Mouse (Mus musculus): ENCODE results near the gene Pcdh19. TPM values are rescaled to one million over a fixed set of nuclear protein-coding genes. Genes with fewer than 3 reads are reported as not detected.

Gene Pcdh19
- polyA plus RNA-seq, 1 experiment, result 1.2 TPM

DNA sequence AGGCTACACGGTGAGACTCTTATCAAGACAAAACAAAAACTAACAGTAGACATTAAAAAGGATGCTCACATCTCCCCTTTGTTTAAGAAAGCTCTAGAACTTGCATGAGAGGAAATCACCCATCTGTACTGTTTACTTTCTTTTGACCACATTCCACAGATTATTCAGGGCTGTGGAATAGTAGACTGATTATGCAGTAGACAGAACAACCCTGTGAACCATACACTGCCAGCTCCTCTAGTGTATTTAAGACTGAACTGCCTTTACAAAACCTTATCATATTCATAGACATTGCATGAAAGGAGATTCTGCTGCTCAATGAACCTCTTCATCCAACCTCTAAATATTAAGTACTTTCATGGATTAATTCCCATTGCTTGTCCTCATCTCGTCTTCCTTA, 87.6 kb downstream of the Pcdh19 start:
- Histone ChIP-seq H3K27ac (ENCODE audit: control insufficient read depth, insufficient read depth, low read depth, low read length, poor library complexity) (no peak overlapping the region), H3K4me1 (ENCODE audit: control insufficient read depth, insufficient read depth, low read length) (no peaks in the 10 kb centered on the region), H3K4me3 (replicated peaks; ENCODE audit: control insufficient read depth, low read depth, low read length) (no peak overlapping the region)
- WGBS, result 60% methylated on average over 2 of the region's 2 CpGs
- TF ChIP-seq POLR2A (IDR thresholded peaks at IDR 0.05; ENCODE audit: borderline replicate concordance, control insufficient read depth, low read depth, low read length) (no peak), CTCF (IDR thresholded peaks at IDR 0.05; ENCODE audit: control insufficient read depth, insufficient read depth, low read length) (no peak)

DNA sequence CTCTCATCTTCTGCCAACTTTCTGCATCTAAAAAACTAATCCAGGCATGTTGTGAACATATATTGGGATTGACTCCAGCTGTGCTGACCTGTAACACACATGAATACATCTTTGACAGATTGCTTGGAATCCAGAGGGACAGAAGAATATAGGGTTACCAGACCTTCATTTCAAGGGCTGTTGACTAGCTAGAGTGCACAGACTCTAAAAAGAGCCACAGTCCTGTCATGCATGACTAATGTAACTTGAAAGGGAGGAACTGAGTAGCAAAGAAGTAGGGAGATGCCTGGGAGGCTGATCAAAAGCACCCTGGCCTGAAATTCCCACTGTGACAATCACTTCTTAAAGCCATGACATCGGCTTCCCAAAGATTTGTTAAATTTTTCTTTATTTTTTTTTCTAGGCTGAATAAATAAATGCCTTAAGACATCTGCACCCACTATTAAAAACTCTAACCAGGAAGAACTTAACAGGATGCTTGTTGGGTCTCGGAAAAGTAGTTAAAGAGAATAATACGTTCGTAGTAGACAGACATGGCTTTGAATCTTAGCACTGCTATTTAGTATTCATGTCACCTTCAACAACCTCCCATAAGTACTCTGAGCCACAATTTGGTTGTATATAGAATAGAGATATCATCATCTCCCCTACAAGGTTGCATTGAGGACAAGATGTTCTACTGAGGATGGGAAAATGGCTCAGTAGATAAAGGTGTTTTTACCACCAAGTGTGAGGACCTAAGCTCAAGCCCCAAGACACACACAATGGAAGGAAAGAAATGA, 113.0 kb downstream of the Pcdh19 start:
- no peak overlapping the region for H3K4me3 ChIP-seq (replicated peaks; ENCODE audit: control insufficient read depth, low read depth, low read length)
- TF ChIP-seq CTCF (IDR thresholded peaks at IDR 0.05; ENCODE audit: control insufficient read depth, insufficient read depth, low read length) (no peak), POLR2A (IDR thresholded peaks at IDR 0.05; ENCODE audit: borderline replicate concordance, control insufficient read depth, low read depth, low read length) (no peak)
- no peak overlapping the region for H3K27ac ChIP-seq (ENCODE audit: control insufficient read depth, insufficient read depth, low read depth, low read length, poor library complexity)
- no peaks in the 10 kb centered on the region for H3K4me1 ChIP-seq (ENCODE audit: control insufficient read depth, insufficient read depth, low read length)
- 72% methylated on average over 4 of the region's 4 CpGs for WGBS

DNA sequence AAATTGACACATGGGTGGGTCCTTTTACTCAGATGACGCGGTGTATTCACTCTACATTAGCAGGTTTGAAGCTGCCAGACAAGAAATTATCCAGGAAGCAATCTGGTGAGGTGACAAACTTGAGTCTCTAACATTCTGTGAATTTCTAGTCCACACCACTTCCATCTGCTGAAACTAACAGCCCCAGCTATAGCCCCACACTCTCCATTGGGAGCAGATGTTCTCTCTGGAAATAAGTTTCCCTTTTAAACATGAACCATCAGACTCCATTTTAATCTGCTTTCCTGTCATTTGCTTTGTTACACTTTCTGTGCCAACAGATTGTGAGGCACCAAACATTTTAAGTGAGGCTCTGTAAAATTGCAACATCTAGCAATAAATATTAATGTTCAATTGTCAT, 123.4 kb downstream of the Pcdh19 start:
- Histone ChIP-seq H3K4me1 (ENCODE audit: control insufficient read depth, insufficient read depth, low read length) (no peaks in the 10 kb centered on the region), H3K27ac (ENCODE audit: control insufficient read depth, insufficient read depth, low read depth, low read length, poor library complexity) (no peak overlapping the region), H3K4me3 (replicated peaks; ENCODE audit: control insufficient read depth, low read depth, low read length) (no peak overlapping the region)
- 77% methylated on average over 2 of the region's 2 CpGs for WGBS
- TF ChIP-seq POLR2A (IDR thresholded peaks at IDR 0.05; ENCODE audit: borderline replicate concordance, control insufficient read depth, low read depth, low read length) (no peak), CTCF (IDR thresholded peaks at IDR 0.05; ENCODE audit: control insufficient read depth, insufficient read depth, low read length) (no peak)

Other genes starting within 250 kb of the Pcdh19 start
- gene Tnmd, start 162.0 kb upstream of the Pcdh19 start, polyA plus RNA-seq (2011; ENCODE audit: insufficient read depth, insufficient read length, low replicate concordance, missing spikeins), result not detected in 2 replicates
- gene Tspan6, start 209.4 kb upstream of the Pcdh19 start, polyA plus RNA-seq (2011; ENCODE audit: insufficient read depth, insufficient read length, low replicate concordance, missing spikeins), result 3.4 and 4.3 TPM in 2 replicates
- gene Srpx2, start 219.4 kb upstream of the Pcdh19 start, polyA plus RNA-seq (2011; ENCODE audit: insufficient read depth, insufficient read length, low replicate concordance, missing spikeins), result 1.5 and 2.2 TPM in 2 replicates

Measured in bone marrow, adult 2 months (tissue).